Mouse (Mus musculus): ENCODE results near the gene Ms4a6b. TPM values are rescaled to one million over a fixed set of nuclear protein-coding genes. Genes with fewer than 3 reads are reported as not detected.
"Not testable (repeated sequence)": the region's sequence is repeated elsewhere in the genome, so short reads cannot be mapped to it uniquely, and the experiment has no call there.

The Ms4a6b gene
- polyA plus RNA-seq, 1 experiment from 2014 or later = 3.7 TPM

DNA sequence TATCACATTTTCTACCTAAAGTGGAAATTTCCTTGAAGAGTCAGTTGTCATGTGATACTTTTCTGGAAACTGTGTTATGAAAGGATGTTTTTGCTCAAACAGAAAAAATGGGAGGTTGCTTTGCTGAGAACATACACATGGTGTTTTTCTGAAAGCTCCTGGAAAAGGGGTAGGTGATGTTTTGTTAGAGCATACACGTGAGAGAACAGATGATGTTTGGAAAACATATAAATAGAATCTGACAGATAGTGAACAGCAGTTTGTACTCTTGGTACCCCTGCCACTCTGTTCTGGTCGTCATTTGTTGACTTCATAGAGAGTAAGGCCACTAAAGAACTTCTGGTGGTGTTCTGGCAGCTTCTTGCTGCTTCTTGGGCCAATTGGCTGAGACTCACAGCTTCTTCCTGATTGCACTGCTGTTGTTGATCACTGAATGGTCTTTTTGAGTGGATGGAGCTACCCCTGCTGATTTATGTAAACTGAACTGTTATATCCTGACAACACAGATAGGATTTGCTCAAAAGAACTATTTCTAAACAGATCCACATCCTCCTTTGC, 17.7 kb downstream of the Ms4a6b start:
- no peak overlapping the region for H3K9ac ChIP-seq
- ATAC-seq (ENCODE audit: extremely low read depth, insufficient number of reproducible peaks, low FRiP score, low TSS enrichment) = no peak
- H3K4me1 ChIP-seq = no peaks in the 10 kb centered on the region
- H3K27ac ChIP-seq (replicated peaks) = no peak overlapping the region
- no peaks in the 10 kb centered on the region for H3K36me3 ChIP-seq
- H3K9me3 ChIP-seq = no peaks in the 10 kb centered on the region
- no peaks in the 10 kb centered on the region for H3K27me3 ChIP-seq (replicated peaks)
- H3K4me3 ChIP-seq = no peak overlapping the region
- 55% methylated on average over 2 of the region's 2 CpGs for whole genome bisulfite sequencing
- H3K4me2 ChIP-seq = no peak overlapping the region

DNA sequence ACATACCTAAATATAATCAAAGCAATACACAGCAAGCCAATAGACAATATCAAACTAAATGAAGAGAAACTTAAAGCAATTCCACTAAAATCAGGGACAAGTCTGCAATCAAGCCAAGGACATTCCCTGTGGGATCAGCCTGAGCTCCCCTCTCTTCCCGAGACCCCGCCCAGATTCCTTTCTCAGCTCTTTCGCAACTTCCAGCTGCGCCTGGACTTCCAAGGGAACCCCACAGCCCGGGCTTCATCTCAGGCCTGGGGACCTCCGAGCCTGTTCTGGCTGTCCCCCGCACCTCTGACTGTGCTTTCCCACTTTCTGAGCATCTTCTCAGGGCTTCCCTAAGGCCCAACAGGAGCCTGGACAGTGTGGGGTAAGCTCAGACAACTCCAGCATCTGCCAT, 20.3 kb downstream of the Ms4a6b start, which contains the start of gene Ms4a4d:
TSS of gene Ms4a4d (plus strand) at position 209 of the 400 bp plus-strand sequence.
- Histone ChIP-seq H3K36me3 (no peaks in the 10 kb centered on the region), H3K27me3 (replicated peaks) (no peaks in the 10 kb centered on the region), H3K4me3 (no peak within 1 kb of the TSS), H3K9me3 (no peaks in the 10 kb centered on the region), H3K27ac (replicated peaks) (no peak within 1 kb of the TSS), H3K4me1 (no peaks in the 10 kb centered on the region), H3K4me2 (no peak within 1 kb of the TSS), H3K9ac (no peak within 1 kb of the TSS)
- ATAC-seq (ENCODE audit: extremely low read depth, insufficient number of reproducible peaks, low FRiP score, low TSS enrichment) = no peak
- 6% methylated on average over 7 of the region's 7 CpGs for WGBS

DNA sequence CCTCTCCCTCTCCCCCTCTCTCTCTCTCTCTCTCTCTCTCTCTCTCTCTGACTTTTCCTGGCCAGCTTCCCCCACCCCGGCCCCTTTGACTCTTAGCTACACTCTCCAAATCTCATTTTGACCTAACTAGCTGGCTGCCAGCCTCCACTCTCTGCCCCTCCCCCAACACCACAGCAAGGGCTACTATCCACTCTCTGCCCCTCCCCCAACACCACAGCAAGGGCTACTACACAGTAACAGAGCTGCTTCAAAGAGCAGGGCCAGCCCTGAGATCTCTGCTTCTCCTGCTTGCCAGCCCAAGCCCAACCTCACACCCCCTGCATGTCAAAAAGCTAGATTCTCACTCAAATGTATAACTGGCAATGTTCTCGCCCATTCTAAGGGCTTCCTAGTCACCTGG, 21.0 kb downstream of the Ms4a6b start:
- no peak for ATAC-seq (ENCODE audit: extremely low read depth, insufficient number of reproducible peaks, low FRiP score, low TSS enrichment)
- no peaks in the 10 kb centered on the region for H3K9me3 ChIP-seq

DNA sequence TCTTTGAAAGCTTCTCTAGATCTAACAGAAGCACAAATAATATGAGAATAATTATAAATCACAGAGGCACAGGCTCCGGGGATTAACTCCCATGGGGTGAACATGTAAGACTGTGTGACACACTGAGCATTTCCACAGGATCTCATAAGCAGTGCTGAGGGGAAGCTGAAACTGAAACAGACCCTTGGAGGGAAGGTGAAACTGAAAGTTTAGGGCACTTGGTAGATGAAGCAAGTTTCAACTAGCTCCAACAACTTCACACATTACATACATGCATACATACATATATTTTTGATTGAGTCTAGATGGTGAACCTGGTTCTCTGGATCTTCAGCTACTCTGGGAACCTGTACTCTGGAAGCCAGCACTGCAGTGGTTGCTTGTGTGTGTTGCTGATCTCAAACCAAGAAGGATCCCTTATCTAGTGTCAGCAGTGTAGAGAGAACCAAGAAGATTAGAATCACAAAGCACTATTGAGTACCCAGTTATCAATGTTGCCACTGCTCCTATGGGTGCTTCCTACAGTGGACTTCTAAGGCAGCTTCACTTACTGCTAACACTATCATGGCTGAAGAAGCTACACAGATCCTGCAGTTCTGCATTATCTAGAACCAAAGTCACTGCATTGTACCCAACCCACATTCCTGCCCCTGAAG, 24.0 kb downstream of the Ms4a6b start:
- H3K36me3 ChIP-seq; H3K9me3 ChIP-seq; ATAC-seq (ENCODE audit: extremely low read depth, insufficient number of reproducible peaks, low FRiP score, low TSS enrichment); H3K27ac ChIP-seq (replicated peaks); H3K4me1 ChIP-seq; H3K9ac ChIP-seq; H3K27me3 ChIP-seq (replicated peaks); H3K4me3 ChIP-seq; H3K4me2 ChIP-seq: not testable (repeated sequence)
- WGBS = 67% methylated on average over 1 of the region's 1 CpGs

More for the DNA sequence above, 21.0 kb downstream of the Ms4a6b start:
- no peak overlapping the region for H3K27ac ChIP-seq (replicated peaks)
- WGBS = 26% methylated on average over 2 of the region's 2 CpGs
- no peaks in the 10 kb centered on the region for H3K4me1 ChIP-seq
- no peak overlapping the region for H3K4me3 ChIP-seq
- no peak overlapping the region for H3K4me2 ChIP-seq
- H3K27me3 ChIP-seq (replicated peaks) = no peaks in the 10 kb centered on the region
- no peaks in the 10 kb centered on the region for H3K36me3 ChIP-seq
- no peak overlapping the region for H3K9ac ChIP-seq

DNA sequence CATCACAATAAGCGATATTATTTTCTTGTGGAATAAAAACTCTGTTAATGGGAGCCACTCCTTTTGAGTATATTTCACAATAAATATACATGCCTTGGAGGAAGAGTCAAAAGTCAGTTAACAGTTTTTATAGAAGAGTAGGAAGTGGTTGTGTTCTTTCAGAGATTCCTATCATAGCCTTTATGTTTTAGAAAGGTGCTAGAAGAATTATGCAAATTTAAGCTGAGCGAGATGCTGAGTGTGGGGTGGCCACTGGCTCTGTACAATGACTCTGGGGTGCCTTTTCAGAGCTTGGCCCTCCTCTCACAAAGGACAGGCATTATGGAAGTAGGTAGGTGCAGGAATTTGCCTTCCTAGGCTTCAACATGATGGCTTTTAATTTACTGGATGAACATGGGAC, 28.1 kb downstream of the Ms4a6b start:
- not testable (repeated sequence) for H3K27me3 ChIP-seq (replicated peaks); H3K4me3 ChIP-seq; H3K9me3 ChIP-seq; H3K4me1 ChIP-seq; H3K4me2 ChIP-seq; H3K27ac ChIP-seq (replicated peaks); H3K36me3 ChIP-seq; H3K9ac ChIP-seq; ATAC-seq (ENCODE audit: extremely low read depth, insufficient number of reproducible peaks, low FRiP score, low TSS enrichment)
- 82% methylated on average over 2 of the region's 2 CpGs for WGBS

DNA sequence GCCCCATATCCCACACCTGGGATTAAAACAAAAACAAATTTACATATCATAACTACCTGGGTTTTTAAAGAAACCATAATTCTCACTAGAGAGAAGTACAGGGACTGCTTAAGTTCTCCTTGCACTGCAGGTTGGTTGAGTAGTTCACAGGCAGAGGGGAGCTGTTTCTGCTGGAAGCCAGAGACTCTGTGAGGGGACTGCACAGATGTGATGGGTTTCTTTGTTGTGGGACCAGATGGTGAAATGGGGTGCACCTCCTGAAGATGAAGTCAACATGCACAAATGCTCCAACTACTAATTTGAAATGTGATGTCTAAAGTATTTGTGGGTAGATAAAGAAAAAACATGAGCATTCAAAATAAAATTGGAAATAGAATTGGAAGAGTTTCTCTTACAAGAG, 31.6 kb downstream of the Ms4a6b start:
- Histone ChIP-seq H3K9me3 (no peaks in the 10 kb centered on the region), H3K4me3 (no peak overlapping the region), H3K4me1 (no peaks in the 10 kb centered on the region), H3K27me3 (replicated peaks) (no peaks in the 10 kb centered on the region), H3K4me2 (no peak overlapping the region), H3K36me3 (no peaks in the 10 kb centered on the region), H3K9ac (no peak overlapping the region), H3K27ac (replicated peaks) (no peak overlapping the region)
- no peak for ATAC-seq (ENCODE audit: extremely low read depth, insufficient number of reproducible peaks, low FRiP score, low TSS enrichment)

DNA sequence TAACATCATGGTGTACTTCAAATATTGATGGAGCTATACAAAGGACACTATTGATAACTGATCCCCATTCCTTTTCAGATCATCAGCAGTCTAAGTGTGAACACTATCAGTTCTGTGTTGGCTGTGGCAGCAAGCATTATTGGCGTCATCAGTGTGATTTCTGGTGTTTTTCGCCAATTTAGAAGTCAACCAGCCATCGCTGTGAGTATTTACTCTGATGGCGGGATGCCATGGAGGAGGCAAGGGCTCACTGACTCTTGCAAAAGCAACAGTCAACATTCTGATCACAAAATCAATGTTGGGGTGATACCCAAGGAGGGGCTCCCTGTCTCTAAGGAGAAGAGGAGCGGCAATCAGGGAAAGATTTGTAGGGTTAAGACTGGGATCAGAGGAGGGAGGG, 38.4 kb downstream of the Ms4a6b start:
- H3K4me2 ChIP-seq = no peak overlapping the region
- H3K27ac ChIP-seq (replicated peaks) = no peak overlapping the region
- no peaks in the 10 kb centered on the region for H3K4me1 ChIP-seq
- no peak overlapping the region for H3K4me3 ChIP-seq
- no peaks in the 10 kb centered on the region for H3K9me3 ChIP-seq
- H3K36me3 ChIP-seq = no peaks in the 10 kb centered on the region
- H3K9ac ChIP-seq = no peak overlapping the region
- ATAC-seq (ENCODE audit: extremely low read depth, insufficient number of reproducible peaks, low FRiP score, low TSS enrichment) = no peak
- H3K27me3 ChIP-seq (replicated peaks) = no peaks in the 10 kb centered on the region
- WGBS = 76% methylated on average over 5 of the region's 5 CpGs

DNA sequence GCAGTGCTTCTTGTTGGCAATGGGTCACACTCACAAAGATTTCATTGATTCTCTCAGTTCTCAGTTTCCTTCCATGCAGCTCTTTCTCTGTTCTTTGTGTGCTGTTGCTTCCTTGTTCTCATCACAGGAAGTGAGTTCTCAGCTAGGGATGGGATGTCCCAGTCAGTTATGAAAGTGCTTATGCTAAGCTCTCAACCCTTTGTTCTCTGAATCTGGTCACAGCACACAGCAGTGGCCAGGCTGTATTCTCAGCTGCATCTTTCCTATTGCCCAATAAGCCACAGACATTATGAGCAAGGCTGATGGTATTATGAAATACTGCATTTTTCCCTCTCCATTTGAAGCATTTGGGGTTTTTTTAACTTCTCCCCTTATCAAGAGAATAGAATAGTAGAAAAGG, 43.2 kb downstream of the Ms4a6b start:
- not testable (repeated sequence) for H3K27ac ChIP-seq (replicated peaks); H3K4me2 ChIP-seq; H3K4me3 ChIP-seq; ATAC-seq (ENCODE audit: extremely low read depth, insufficient number of reproducible peaks, low FRiP score, low TSS enrichment); H3K27me3 ChIP-seq (replicated peaks); H3K9me3 ChIP-seq; H3K36me3 ChIP-seq; H3K4me1 ChIP-seq; H3K9ac ChIP-seq

DNA sequence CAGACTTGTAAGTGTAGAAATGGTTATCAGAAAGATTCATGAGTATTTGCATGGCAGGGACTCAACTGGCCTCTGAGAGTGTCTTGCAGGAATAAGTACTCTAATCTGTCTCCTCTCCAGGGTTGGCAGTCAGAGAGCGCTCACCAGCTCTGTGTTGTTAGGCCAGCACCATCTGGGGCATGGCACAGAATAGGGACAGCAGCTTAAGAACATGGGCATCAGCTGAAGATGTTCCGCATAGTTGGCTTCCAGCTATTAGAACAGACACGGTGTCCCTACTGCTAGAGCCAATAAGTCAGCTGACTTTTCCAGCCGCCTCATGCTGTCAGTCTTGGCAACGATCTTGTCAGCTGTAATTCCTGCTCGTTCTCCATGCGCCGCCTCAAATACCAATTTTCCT, 58.7 kb downstream of the Ms4a6b start:
- Histone ChIP-seq H3K4me2 (no peak overlapping the region), H3K27ac (replicated peaks) (no peak overlapping the region), H3K36me3 (no peaks in the 10 kb centered on the region), H3K9me3 (no peaks in the 10 kb centered on the region), H3K4me3 (no peak overlapping the region), H3K27me3 (replicated peaks) (no peaks in the 10 kb centered on the region), H3K9ac (no peak overlapping the region), H3K4me1 (no peaks in the 10 kb centered on the region)
- 81% methylated on average over 8 of the region's 8 CpGs for WGBS
- ATAC-seq (ENCODE audit: extremely low read depth, insufficient number of reproducible peaks, low FRiP score, low TSS enrichment) = no peak

Other genes with a start within 250 kb of the Ms4a6b start
- not detected in 2 replicates for gene Ms4a5, start 232.6 kb upstream of the Ms4a6b start, polyA plus RNA-seq (2015; fragmentation: Nextera tagmentation; extraction: Ambion mirVana)
- 0.05 TPM in 1 of 2 replicates, not detected in the other for gene Ms4a14, start 202.1 kb upstream of the Ms4a6b start, polyA plus RNA-seq (2015; fragmentation: Nextera tagmentation; extraction: Ambion mirVana)
- 2.7 and 3.6 TPM in 2 replicates for gene Ms4a7, start 180.4 kb upstream of the Ms4a6b start, polyA plus RNA-seq (2015; fragmentation: Nextera tagmentation; extraction: Ambion mirVana)
- 2.8 and 4.2 TPM in 2 replicates for gene Ms4a4a, start 141.0 kb upstream of the Ms4a6b start, polyA plus RNA-seq (2015; fragmentation: Nextera tagmentation; extraction: Ambion mirVana)
- 0.27 and 1.3 TPM in 2 replicates for gene Ms4a4c, start 111.7 kb upstream of the Ms4a6b start, polyA plus RNA-seq (2015; fragmentation: Nextera tagmentation; extraction: Ambion mirVana)
- gene Ms4a4b, start 73.0 kb upstream of the Ms4a6b start, polyA plus RNA-seq (2015; fragmentation: Nextera tagmentation; extraction: Ambion mirVana) = not detected in 2 replicates
- 2.8 and 3.7 TPM in 2 replicates for gene Ms4a6c, start 47.1 kb upstream of the Ms4a6b start, polyA plus RNA-seq (2015; fragmentation: Nextera tagmentation; extraction: Ambion mirVana)
- gene Gm8369, start 30.6 kb upstream of the Ms4a6b start, polyA plus RNA-seq (2015; fragmentation: Nextera tagmentation; extraction: Ambion mirVana) = not detected in 2 replicates
- 0.37 and 0.47 TPM in 2 replicates for gene Ms4a4d, start 20.3 kb downstream of the Ms4a6b start, polyA plus RNA-seq (2015; fragmentation: Nextera tagmentation; extraction: Ambion mirVana)
- gene Ms4a6d, start 88.3 kb downstream of the Ms4a6b start, polyA plus RNA-seq (2015; fragmentation: Nextera tagmentation; extraction: Ambion mirVana) = 1.7 and 2.6 TPM in 2 replicates
- not detected in 2 replicates for gene Ms4a2, start 107.2 kb downstream of the Ms4a6b start, polyA plus RNA-seq (2015; fragmentation: Nextera tagmentation; extraction: Ambion mirVana)
- 0.12 and 0.31 TPM in 2 replicates for gene Ms4a3, start 124.3 kb downstream of the Ms4a6b start, polyA plus RNA-seq (2015; fragmentation: Nextera tagmentation; extraction: Ambion mirVana)
- not detected in 2 replicates for gene Oosp2, start 144.0 kb downstream of the Ms4a6b start, polyA plus RNA-seq (2015; fragmentation: Nextera tagmentation; extraction: Ambion mirVana)
- not detected in 2 replicates for gene Oosp1, start 174.6 kb downstream of the Ms4a6b start, polyA plus RNA-seq (2015; fragmentation: Nextera tagmentation; extraction: Ambion mirVana)
- gene Oosp3, start 180.5 kb downstream of the Ms4a6b start, polyA plus RNA-seq (2015; fragmentation: Nextera tagmentation; extraction: Ambion mirVana) = not detected in 2 replicates
- not detected in 2 replicates for gene Gif, start 231.0 kb downstream of the Ms4a6b start, polyA plus RNA-seq (2015; fragmentation: Nextera tagmentation; extraction: Ambion mirVana)